In the genomic region with DNA sequence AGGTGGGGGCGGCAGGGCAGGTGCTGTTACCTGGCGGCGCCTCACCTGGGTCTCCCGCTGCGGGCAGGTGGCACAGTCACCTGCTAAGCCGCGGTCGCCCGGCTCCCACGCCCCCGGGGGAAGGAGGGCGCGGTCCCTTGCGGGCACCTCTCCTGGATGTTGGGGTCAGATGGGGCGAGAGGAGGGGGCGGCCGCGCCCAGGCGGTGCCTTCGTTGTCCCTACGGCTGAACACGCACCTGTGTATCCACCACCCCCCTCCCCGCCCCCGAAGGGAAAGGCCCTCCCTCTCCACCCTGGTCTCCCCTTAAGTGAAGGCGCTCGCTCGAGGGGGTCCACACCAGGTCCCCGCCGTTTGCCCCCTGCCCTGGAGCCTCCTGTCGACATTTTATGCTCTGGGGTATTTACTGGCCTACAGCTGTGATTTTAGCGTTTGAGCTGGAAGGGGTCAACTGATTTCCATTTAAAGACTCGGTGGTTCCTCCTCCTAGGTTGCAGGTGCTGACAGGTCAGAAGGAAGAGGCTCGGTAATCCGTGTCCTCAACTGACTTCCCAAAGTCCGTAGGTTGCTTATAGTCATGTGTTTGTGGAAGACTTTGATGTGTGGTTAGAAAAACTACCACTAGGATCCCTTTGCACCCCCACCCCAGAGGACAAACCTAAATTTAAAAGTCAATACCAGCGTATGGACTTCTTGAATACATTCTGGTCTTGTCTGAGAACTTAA, we compare ENCODE assay signal across 7 mouse cellular contexts. TPM values are rescaled to one million over a fixed set of nuclear protein-coding genes. Genes with fewer than 3 reads are reported as not detected.
A peak's percentile ranks its signal among the peaks of the same experiment; 100 is the strongest.
DNase-seq lines count a peak whose midpoint lies in the region; ATAC-seq and TF ChIP-seq lines count a peak whose summit lies in the region.

No protein-coding gene starts in this region.

- 0 out of 2 replicates have a peak, but pooled peaks cover 3% of the 10 kb centered on the region for H3K36me3 ChIP-seq in forebrain, embryonic 15.5 days
- H3K36me3 ChIP-seq in limb, embryonic 11.5 days (ENCODE audit: control insufficient read depth, insufficient read depth, low read length) = no peaks in the 10 kb centered on the region
- H3K36me3 ChIP-seq in neural tube, embryonic 14.5 days (ENCODE audit: control insufficient read depth, insufficient read depth, low read length) = no peaks in the 10 kb centered on the region

- 4% methylated on average over 35 of the region's 36 CpGs for WGBS in bone marrow, adult 2 months
- 3% methylated on average over 36 of the region's 36 CpGs for WGBS in forebrain, embryonic 15.5 days
- 7% methylated on average over 17 of the region's 36 CpGs for WGBS in limb, embryonic 11.5 days
- 4% methylated on average over 21 of the region's 36 CpGs for WGBS in neural tube, embryonic 14.5 days

- peak; percentile 5 for DNase-seq in ovary, postnatal 10 days (ENCODE audit: low spot score)
- DNase-seq in ovary, adult 18-20 months (ENCODE audit: low spot score) = no peak
- DNase-seq in limb, embryonic 11.5 days (ENCODE audit: low spot score) = peak; percentile 32
- DNase-seq in layer of hippocampus, postnatal 25 days (ENCODE audit: extremely low spot score in 1 of 2, low spot score in 1 of 2) = no peak

- H3K4me2 ChIP-seq in forebrain, embryonic 15.5 days (replicated peaks) = peak overlapping the region; percentile 80
- peak overlapping the region; percentile 98 for H3K4me2 ChIP-seq in limb, embryonic 11.5 days (ENCODE audit: low read depth, severe bottlenecking)
- H3K4me2 ChIP-seq in neural tube, embryonic 14.5 days (ENCODE audit: low read depth, low read length) = peak overlapping the region; percentile 89

- H3K9me3 ChIP-seq in forebrain, embryonic 15.5 days = 0 out of 2 replicates have a peak, but pooled peaks cover 7% of the 10 kb centered on the region
- H3K9me3 ChIP-seq in limb, embryonic 11.5 days (ENCODE audit: control insufficient read depth, low read length) = no peaks in the 10 kb centered on the region
- H3K9me3 ChIP-seq in neural tube, embryonic 14.5 days (ENCODE audit: control insufficient read depth, low read length) = no peaks in the 10 kb centered on the region

- no peak for TF ChIP-seq POLR2A in bone marrow, adult 2 months (IDR thresholded peaks at IDR 0.05; ENCODE audit: borderline replicate concordance, control insufficient read depth, low read depth, low read length)

- no peak for TF ChIP-seq CTCF in bone marrow, adult 2 months (IDR thresholded peaks at IDR 0.05; ENCODE audit: control insufficient read depth, insufficient read depth, low read length)

- ATAC-seq in forebrain, embryonic 15.5 days (replicated peaks) = peak; percentile 47
- peak; percentile 64 for ATAC-seq in limb, embryonic 11.5 days (ENCODE audit: insufficient number of reproducible peaks, low FRiP score, low TSS enrichment, low read depth)
- ATAC-seq in neural tube, embryonic 14.5 days (ENCODE audit: low read depth) = peak; percentile 61

- no peaks in the 10 kb centered on the region for H3K27me3 ChIP-seq in forebrain, embryonic 15.5 days
- H3K27me3 ChIP-seq in limb, embryonic 11.5 days (ENCODE audit: control insufficient read depth, insufficient read depth, low read length) = no peaks in the 10 kb centered on the region
- no peaks in the 10 kb centered on the region for H3K27me3 ChIP-seq in neural tube, embryonic 14.5 days (ENCODE audit: control insufficient read depth, insufficient read depth, low read length)

- no peaks in the 10 kb centered on the region for H3K4me1 ChIP-seq in bone marrow, adult 2 months (ENCODE audit: control insufficient read depth, insufficient read depth, low read length)
- H3K4me1 ChIP-seq in forebrain, embryonic 15.5 days = peaks cover 12% of the 10 kb centered on the region
- H3K4me1 ChIP-seq in limb, embryonic 11.5 days (ENCODE audit: control insufficient read depth, insufficient read depth, low read length) = 0 out of 2 replicates have a peak, but pooled peaks cover 3% of the 10 kb centered on the region
- H3K4me1 ChIP-seq in neural tube, embryonic 14.5 days (ENCODE audit: control insufficient read depth, insufficient read depth, low read length) = peaks cover 3% of the 10 kb centered on the region; the same call in 1 of the 2 replicates

- H3K4me3 ChIP-seq in bone marrow, adult 2 months (replicated peaks; ENCODE audit: control insufficient read depth, low read depth, low read length) = peak overlapping the region; percentile 49
- H3K4me3 ChIP-seq in forebrain, embryonic 15.5 days = peak overlapping the region; percentile 98
- peak overlapping the region; percentile 67 for H3K4me3 ChIP-seq in limb, embryonic 11.5 days (ENCODE audit: low read depth, low read length)
- peak overlapping the region; percentile 82 for H3K4me3 ChIP-seq in neural tube, embryonic 14.5 days (ENCODE audit: low read depth, low read length)

- H3K9ac ChIP-seq in forebrain, embryonic 15.5 days (replicated peaks) = peak overlapping the region; percentile 99
- peak overlapping the region; percentile 96 for H3K9ac ChIP-seq in limb, embryonic 11.5 days (ENCODE audit: low read length)
- peak overlapping the region; percentile 99 for H3K9ac ChIP-seq in neural tube, embryonic 14.5 days (replicated peaks; ENCODE audit: low read depth, low read length)

- no peak overlapping the region; the same call in 1 of the 2 replicates for H3K27ac ChIP-seq in bone marrow, adult 2 months (ENCODE audit: control insufficient read depth, insufficient read depth, low read depth, low read length, poor library complexity)
- peak overlapping the region; percentile 89 for H3K27ac ChIP-seq in forebrain, embryonic 15.5 days (replicated peaks)
- H3K27ac ChIP-seq in limb, embryonic 11.5 days (replicated peaks; ENCODE audit: low read depth, low read length) = no peak overlapping the region
- peak overlapping the region; percentile 85 for H3K27ac ChIP-seq in neural tube, embryonic 14.5 days (ENCODE audit: low read depth, low read length)

RNA-seq across cellular contexts. Expression of gene Lrrc8b, which starts 0.5 kb away (rescaled TPM):
- polyA plus RNA-seq in bone marrow, adult 2 months (2011; ENCODE audit: insufficient read depth, insufficient read length, low replicate concordance, missing spikeins) = 2.0 and 2.4 TPM in 2 replicates
- polyA plus RNA-seq in forebrain, embryonic 15.5 days (2015; fragmentation: Nextera tagmentation; extraction: Ambion mirVana) = 15.5 and 16.0 TPM in 2 replicates
- 5.9 and 6.2 TPM in 2 replicates for polyA plus RNA-seq in limb, embryonic 11.5 days (2014; fragmentation: Nextera tagmentation; extraction: Ambion mirVana)
- polyA plus RNA-seq in neural tube, embryonic 14.5 days (2014; fragmentation: Nextera tagmentation; extraction: Ambion mirVana) = 22.9 and 25.4 TPM in 2 replicates
- total RNA-seq in layer of hippocampus, postnatal 25 days (2021) = 10 to 100 TPM; 65.5 to 70.3 TPM

Comparison
In these comparisons a context has a peak if more than half of its experiments do, and no peak if none do; other contexts are left out.
1. DNase-seq: peak in ovary, postnatal 10 days (single experiment) and limb, embryonic 11.5 days (single experiment); none in ovary, adult 18-20 months (single experiment) and layer of hippocampus, postnatal 25 days (0 of 2).
2. H3K27ac ChIP-seq: peak in forebrain, embryonic 15.5 days (single experiment) and neural tube, embryonic 14.5 days (single experiment); none in bone marrow, adult 2 months (single experiment) and limb, embryonic 11.5 days (single experiment).
3. Peak in every context shown above with its lines, with median percentiles within 50 percentile points of each other: H3K4me3 ChIP-seq, ATAC-seq, H3K4me2 ChIP-seq and H3K9ac ChIP-seq.